Mouse (Mus musculus): ENCODE results near the gene Efcab8.

DNA sequence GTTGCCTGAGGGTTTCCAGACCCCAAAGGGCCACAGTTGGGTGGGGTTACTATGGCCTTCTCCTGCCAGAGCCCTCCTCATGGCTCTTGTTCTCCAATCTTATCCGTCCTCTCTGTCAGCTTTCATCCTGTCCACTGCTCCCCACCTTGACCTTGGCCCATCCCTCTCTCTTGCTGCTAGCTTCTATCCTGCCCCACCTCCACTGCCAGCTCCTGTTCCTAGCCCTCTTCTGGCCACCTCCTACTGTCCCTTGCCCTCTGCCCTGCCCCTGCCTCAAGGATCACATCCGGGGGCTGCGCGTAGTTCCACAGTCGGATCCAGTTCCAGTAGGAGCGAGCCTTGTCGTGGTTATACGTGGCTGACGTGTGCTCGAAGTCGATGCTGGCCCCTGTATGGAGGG lies 80.6 kb downstream of the Efcab8 start:
- TF ChIP-seq EP300 (IDR thresholded peaks at IDR 0.05; ENCODE audit: low read length), result no peak
- no peak for TF ChIP-seq E2F4 (IDR thresholded peaks at IDR 0.05; ENCODE audit: insufficient replicate concordance, low read depth, low read length)
- TF ChIP-seq JUN (IDR thresholded peaks at IDR 0.05; ENCODE audit: insufficient read depth, low read depth, low read length), result no peak
- TF ChIP-seq TCF12 (IDR thresholded peaks at IDR 0.05; ENCODE audit: low read depth, low read length), result no peak

Data from CH12.LX (cell line).